Mouse (Mus musculus) cortical plate, adult 2 months (tissue): Measurements from ENCODE around the gene Rin2.

Source experiments
- CTCF ChIP-seq: fragments of 200-500 bp; IDR thresholded peaks from 2 replicates; pipeline ENCODE4 v1.5.1; 2011; ENCODE audit warnings: mild to moderate bottlenecking, control low read depth, low read length; ENCODE audit not compliant: insufficient read depth; ENCODE audit errors: extremely low read depth
- POLR2A ChIP-seq: fragments of 200-500 bp; IDR thresholded peaks from 2 replicates; pipeline ENCODE4 v1.6.1; 2011; ENCODE audit warnings: mild to moderate bottlenecking, low read length, control low read depth; ENCODE audit not compliant: insufficient read depth; ENCODE audit errors: extremely low read depth

GRCm38 (mm10) chr2:145920941-145921650 is 246.1 kb downstream of the Rin2 start:
- TF ChIP-seq POLR2A (no peak), CTCF (no peak)
